In the genomic region with DNA sequence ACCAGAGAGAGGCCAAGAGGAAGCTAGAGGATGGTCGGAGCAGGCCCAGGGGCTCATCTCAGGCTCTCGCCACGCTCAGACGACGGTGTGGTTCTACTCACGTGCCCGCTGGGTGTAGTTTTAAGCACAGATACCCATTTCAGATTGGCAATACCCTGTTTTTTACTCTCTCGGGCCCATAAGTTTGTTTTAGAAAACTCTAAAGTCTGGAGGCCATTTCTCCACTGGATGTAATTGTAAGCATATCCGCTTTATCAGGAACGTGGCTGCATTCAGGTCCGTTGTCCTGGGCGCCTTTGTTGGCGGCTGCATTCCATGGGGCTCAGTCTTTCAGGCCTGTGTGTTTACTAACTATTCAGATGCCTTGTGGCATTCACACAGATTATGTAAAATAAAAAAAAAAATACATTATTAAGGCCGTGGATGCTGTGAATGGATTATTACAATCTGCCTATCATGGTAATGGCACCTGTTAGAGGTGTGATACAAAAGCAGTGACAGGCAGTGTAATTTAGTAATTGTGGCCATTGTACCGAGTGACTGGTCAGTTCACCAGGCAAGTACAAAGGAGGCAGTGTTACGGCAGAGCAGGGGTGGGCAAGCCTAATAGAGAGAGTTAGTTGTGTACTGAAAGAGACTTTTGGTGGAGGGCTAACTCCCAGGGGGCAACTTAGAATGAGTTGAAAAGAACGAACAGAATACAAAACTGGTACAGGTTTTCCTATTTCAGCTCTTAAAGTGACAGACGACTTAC, we compare ENCODE assay signal across 16 mouse cellular contexts.
DNase-seq lines count a peak whose midpoint lies in the region; ATAC-seq and TF ChIP-seq lines count a peak whose summit lies in the region.
"Had no signal": no experiment of that assay in that cellular context is flagged by ENCODE, and none has a peak within 500 bp of the region (broad histone marks: within the 10 kb centered on the region; RNA-seq: fewer than 3 reads in every experiment).

No protein-coding gene starts in this region.

- no peak for TF ChIP-seq POLR2A in brain, embryonic 14.5 days (IDR thresholded peaks at IDR 0.05; ENCODE audit: borderline replicate concordance, extremely low read depth, insufficient read depth, insufficient read length, poor library complexity, severe bottlenecking)

- WGBS in forebrain, embryonic 11.5 days = 32% methylated on average over 18 of the region's 18 CpGs
- 41% methylated on average over 18 of the region's 18 CpGs for WGBS in hindbrain, embryonic 13.5 days
- 27% methylated on average over 18 of the region's 18 CpGs for WGBS in midbrain, embryonic 14.5 days

- no peaks in the 10 kb centered on the region for H3K9me3 ChIP-seq in forebrain, embryonic 11.5 days (ENCODE audit: control insufficient read depth, low read length)
- H3K9me3 ChIP-seq in hindbrain, embryonic 13.5 days = no peaks in the 10 kb centered on the region
- H3K9me3 ChIP-seq in midbrain, embryonic 14.5 days (ENCODE audit: control insufficient read depth, low read length) = no peaks in the 10 kb centered on the region
- H3K9me3 ChIP-seq: heart, embryonic 15.5 days; limb, embryonic 13.5 days; neural tube, embryonic 13.5 days had no signal

- peak; percentile 84 for DNase-seq in brain, embryonic 14.5 days (ENCODE audit: low read depth)
- peak; percentile 65 for DNase-seq in forebrain, embryonic 11.5 days (ENCODE audit: low spot score)
- DNase-seq in midbrain, embryonic 14.5 days = peak; percentile 65
- no peak for DNase-seq in gastrocnemius, postnatal 4 days (ENCODE audit: low spot score in 2 of 2)
- DNase-seq in ovary, postnatal 36 days (ENCODE audit: low spot score) = no peak
- DNase-seq: cerebellum, postnatal 14 days; gastrocnemius, postnatal 25 days; layer of hippocampus, postnatal 36 days; liver, postnatal 0 days; thymus, postnatal 36 days had no signal

- no peak for TF ChIP-seq CTCF in brain, embryonic 14.5 days (IDR thresholded peaks at IDR 0.05; ENCODE audit: borderline replicate concordance, extremely low read depth, insufficient read depth, insufficient read length)

- H3K36me3 ChIP-seq in forebrain, embryonic 11.5 days (ENCODE audit: control insufficient read depth, insufficient read depth, low read length) = no peaks in the 10 kb centered on the region
- no peaks in the 10 kb centered on the region for H3K36me3 ChIP-seq in hindbrain, embryonic 13.5 days
- no peaks in the 10 kb centered on the region for H3K36me3 ChIP-seq in midbrain, embryonic 14.5 days (ENCODE audit: control insufficient read depth, insufficient read depth, low read length)
- H3K36me3 ChIP-seq: heart, embryonic 15.5 days; limb, embryonic 13.5 days; neural tube, embryonic 13.5 days had no signal

- no peak overlapping the region for H3K4me3 ChIP-seq in forebrain, embryonic 11.5 days (ENCODE audit: low read depth, low read length)
- no peak overlapping the region for H3K4me3 ChIP-seq in hindbrain, embryonic 13.5 days
- no peak overlapping the region for H3K4me3 ChIP-seq in midbrain, embryonic 14.5 days (replicated peaks; ENCODE audit: low read depth, low read length)
- H3K4me3 ChIP-seq: heart, embryonic 15.5 days; limb, embryonic 13.5 days; neural tube, embryonic 13.5 days had no signal

- no peaks in the 10 kb centered on the region for H3K27me3 ChIP-seq in forebrain, embryonic 11.5 days (ENCODE audit: control insufficient read depth, insufficient read depth, low read length)
- 0 out of 2 replicates have a peak, but pooled peaks cover 3% of the 10 kb centered on the region for H3K27me3 ChIP-seq in hindbrain, embryonic 13.5 days
- H3K27me3 ChIP-seq in midbrain, embryonic 14.5 days (ENCODE audit: control insufficient read depth, insufficient read depth, low read length) = no peaks in the 10 kb centered on the region
- H3K27me3 ChIP-seq: heart, embryonic 15.5 days; limb, embryonic 13.5 days; neural tube, embryonic 13.5 days had no signal

- peak overlapping the region; percentile 64; the same call in 1 of the 2 replicates for H3K27ac ChIP-seq in forebrain, embryonic 11.5 days (ENCODE audit: low read depth, low read length)
- 0 out of 2 replicates have a peak overlapping the region, but pooled peaks have one; percentile 48 for H3K27ac ChIP-seq in hindbrain, embryonic 13.5 days
- 0 out of 2 replicates have a peak overlapping the region, but pooled peaks have one; percentile 26 for H3K27ac ChIP-seq in midbrain, embryonic 14.5 days (replicated peaks; ENCODE audit: low read depth, low read length)
- H3K27ac ChIP-seq: heart, embryonic 15.5 days; kidney, postnatal 0 days; limb, embryonic 13.5 days; neural tube, embryonic 13.5 days had no signal

- peak overlapping the region; percentile 20; the same call in 1 of the 2 replicates for H3K9ac ChIP-seq in forebrain, embryonic 11.5 days (ENCODE audit: low read length)
- no peak overlapping the region for H3K9ac ChIP-seq in hindbrain, embryonic 13.5 days
- no peak overlapping the region for H3K9ac ChIP-seq in midbrain, embryonic 14.5 days (replicated peaks; ENCODE audit: low read length)
- H3K9ac ChIP-seq: heart, embryonic 15.5 days; limb, embryonic 13.5 days; liver, postnatal 0 days; neural tube, embryonic 13.5 days had no signal

- ATAC-seq in forebrain, embryonic 11.5 days (replicated peaks; ENCODE audit: low FRiP score) = peak; percentile 85
- no peak for ATAC-seq in hindbrain, embryonic 13.5 days (ENCODE audit: low FRiP score)
- ATAC-seq in midbrain, embryonic 14.5 days (ENCODE audit: low FRiP score, low TSS enrichment) = peak; percentile 48; the same call in 1 of the 2 replicates
- no peak for ATAC-seq in CD4-positive, CD25-positive, alpha-beta regulatory T cell, adult 4 months
- ATAC-seq: liver, postnatal 0 days had no signal

- no peak overlapping the region for H3K4me2 ChIP-seq in forebrain, embryonic 11.5 days (ENCODE audit: low read depth, low read length, severe bottlenecking)
- H3K4me2 ChIP-seq in hindbrain, embryonic 13.5 days = no peak overlapping the region
- no peak overlapping the region for H3K4me2 ChIP-seq in midbrain, embryonic 14.5 days (ENCODE audit: low read length)
- H3K4me2 ChIP-seq: heart, embryonic 15.5 days; limb, embryonic 13.5 days; neural tube, embryonic 13.5 days had no signal

- peaks cover 14% of the 10 kb centered on the region for H3K4me1 ChIP-seq in forebrain, embryonic 11.5 days (replicated peaks; ENCODE audit: control insufficient read depth, insufficient read depth, low read length)
- H3K4me1 ChIP-seq in hindbrain, embryonic 13.5 days (replicated peaks) = peaks cover 26% of the 10 kb centered on the region
- peaks cover 10% of the 10 kb centered on the region; the same call in 1 of the 2 replicates for H3K4me1 ChIP-seq in midbrain, embryonic 14.5 days (ENCODE audit: control insufficient read depth, insufficient read depth, low read length)

Comparison
In these comparisons a context has a peak if more than half of its experiments do, and no peak if none do; other contexts are left out.
1. DNase-seq: peak in brain, embryonic 14.5 days (single experiment), forebrain, embryonic 11.5 days (single experiment) and midbrain, embryonic 14.5 days (single experiment); none in gastrocnemius, postnatal 4 days (0 of 2) and ovary, postnatal 36 days (single experiment).
2. ATAC-seq: peak in forebrain, embryonic 11.5 days (single experiment) and midbrain, embryonic 14.5 days (single experiment); none in hindbrain, embryonic 13.5 days (single experiment) and CD4-positive, CD25-positive, alpha-beta regulatory T cell, adult 4 months (single experiment).
3. Peak in every context shown above with its lines, with median percentiles within 50 percentile points of each other: H3K27ac ChIP-seq.